9 mouse cellular contexts compared by ENCODE assay signal in the genomic region with DNA sequence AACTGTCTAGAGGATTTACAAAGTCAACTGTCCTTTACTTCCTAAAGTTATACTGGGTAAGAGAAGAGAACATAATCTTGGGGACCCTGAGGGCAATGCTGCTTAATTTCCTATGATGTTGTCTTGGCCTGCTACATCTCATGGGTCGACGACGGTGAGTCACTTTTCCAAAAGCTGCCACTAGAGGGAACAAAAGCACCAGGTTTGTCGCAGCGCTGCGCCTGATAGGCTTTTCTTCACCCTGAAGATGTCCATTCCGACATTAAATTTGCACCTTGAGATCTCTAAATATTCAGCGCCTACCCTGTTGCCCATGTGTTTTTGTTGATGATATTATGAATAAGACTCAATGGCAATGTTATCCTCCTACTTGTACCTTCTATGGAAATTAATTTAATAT.
DNase-seq lines count a peak whose midpoint lies in the region; ATAC-seq and TF ChIP-seq lines count a peak whose summit lies in the region.
"Had no signal": no experiment of that assay in that cellular context is flagged by ENCODE, and none has a peak within 500 bp of the region (broad histone marks: within the 10 kb centered on the region; RNA-seq: fewer than 3 reads in every experiment).

No protein-coding gene starts in this region.

- peak; percentile 3 for DNase-seq in G1E (ENCODE audit: low spot score)
- peak; percentile 35 to 57 for DNase-seq in adrenal gland, postnatal 36 days
- peak; percentile 60 for DNase-seq in forebrain, embryonic 10.5 days (ENCODE audit: extremely low spot score, low spot score)
- DNase-seq in heart, postnatal 36 days: peak; percentile 51 to 62
- peak; percentile 48 for DNase-seq in layer of hippocampus, adult 9-10 months (ENCODE audit: low spot score)
- peak; percentile 70 for DNase-seq in lung, postnatal 36 days
- peak; percentile 76 to 82 for DNase-seq in right cerebral cortex, postnatal 10 days (ENCODE audit: low spot score in 2 of 2)

- ATAC-seq in G1E (ENCODE audit: extremely low read depth, insufficient number of reproducible peaks, low FRiP score, poor library complexity, severe bottlenecking): no peak
- no peak for ATAC-seq in erythroid progenitor cell, adult 5-6 weeks (replicated peaks; ENCODE audit: low FRiP score, poor library complexity, severe bottlenecking)

- intact Hi-C loops in heart, postnatal 36 days (cut with DNase I): loop anchor here (5.0 to 10.0 kb wide), 3 partner anchors 178 to 1083 kb away; no protein-coding TSS in a partner anchor

- 10% methylated on average over 8 of the region's 8 CpGs for WGBS in forebrain, embryonic 10.5 days

- no peak overlapping the region for H3K27ac ChIP-seq in forebrain, embryonic 10.5 days
- H3K27ac ChIP-seq: limb, embryonic 13.5 days had no signal

- no peaks in the 10 kb centered on the region for H3K36me3 ChIP-seq in G1E (replicated peaks)
- no peaks in the 10 kb centered on the region for H3K36me3 ChIP-seq in forebrain, embryonic 10.5 days (replicated peaks)
- H3K36me3 ChIP-seq: limb, embryonic 13.5 days had no signal

- no peaks in the 10 kb centered on the region; the same call in 1 of the 2 replicates for H3K27me3 ChIP-seq in G1E (ENCODE audit: insufficient read depth, low read length)
- H3K27me3 ChIP-seq in forebrain, embryonic 10.5 days (ENCODE audit: poor library complexity, severe bottlenecking): no peaks in the 10 kb centered on the region

- no peak overlapping the region for H3K4me3 ChIP-seq in G1E (ENCODE audit: low read depth, low read length)
- H3K4me3 ChIP-seq in forebrain, embryonic 10.5 days: no peak overlapping the region
- H3K4me3 ChIP-seq: limb, embryonic 13.5 days had no signal

- peak; percentile 29; the same call in 1 of the 2 replicates for TF ChIP-seq CTCF in G1E (IDR thresholded peaks at IDR 0.05; ENCODE audit: low read depth, low read length)

- no peaks in the 10 kb centered on the region for H3K4me1 ChIP-seq in G1E (ENCODE audit: insufficient read depth, low read depth, low read length)
- H3K4me1 ChIP-seq in forebrain, embryonic 10.5 days: no peaks in the 10 kb centered on the region
- H3K4me1 ChIP-seq: limb, embryonic 13.5 days had no signal

- no peaks in the 10 kb centered on the region for H3K9me3 ChIP-seq in G1E (replicated peaks)
- H3K9me3 ChIP-seq in forebrain, embryonic 10.5 days: no peaks in the 10 kb centered on the region
- H3K9me3 ChIP-seq: limb, embryonic 13.5 days had no signal

Comparison
In these comparisons a context has a peak if more than half of its experiments do, and no peak if none do; other contexts are left out.
1. DNase-seq: peak in every context shown above with its lines; median percentile 79 in right cerebral cortex, postnatal 10 days; 70 in lung, postnatal 36 days; 60 in forebrain, embryonic 10.5 days; 56 in heart, postnatal 36 days; 48 in layer of hippocampus, adult 9-10 months; 46 in adrenal gland, postnatal 36 days; 3 in G1E.